Mouse (Mus musculus) T-helper 17 cell (primary cell): ENCODE data around the gene Sfxn5.

Source experiments
- in situ Hi-C, 2 experiments: fragments of 300-600 bp; cut with MboI, MseI; formaldehyde crosslinking; loops; 1 replicate in 1 of 2; 2 replicates in 1 of 2; pipeline ENCODE4 v1.15.1; 2025; ENCODE audit warnings: high pct_unique_total_duplicates in 2 of 2

Sfxn5 gene

DNA sequence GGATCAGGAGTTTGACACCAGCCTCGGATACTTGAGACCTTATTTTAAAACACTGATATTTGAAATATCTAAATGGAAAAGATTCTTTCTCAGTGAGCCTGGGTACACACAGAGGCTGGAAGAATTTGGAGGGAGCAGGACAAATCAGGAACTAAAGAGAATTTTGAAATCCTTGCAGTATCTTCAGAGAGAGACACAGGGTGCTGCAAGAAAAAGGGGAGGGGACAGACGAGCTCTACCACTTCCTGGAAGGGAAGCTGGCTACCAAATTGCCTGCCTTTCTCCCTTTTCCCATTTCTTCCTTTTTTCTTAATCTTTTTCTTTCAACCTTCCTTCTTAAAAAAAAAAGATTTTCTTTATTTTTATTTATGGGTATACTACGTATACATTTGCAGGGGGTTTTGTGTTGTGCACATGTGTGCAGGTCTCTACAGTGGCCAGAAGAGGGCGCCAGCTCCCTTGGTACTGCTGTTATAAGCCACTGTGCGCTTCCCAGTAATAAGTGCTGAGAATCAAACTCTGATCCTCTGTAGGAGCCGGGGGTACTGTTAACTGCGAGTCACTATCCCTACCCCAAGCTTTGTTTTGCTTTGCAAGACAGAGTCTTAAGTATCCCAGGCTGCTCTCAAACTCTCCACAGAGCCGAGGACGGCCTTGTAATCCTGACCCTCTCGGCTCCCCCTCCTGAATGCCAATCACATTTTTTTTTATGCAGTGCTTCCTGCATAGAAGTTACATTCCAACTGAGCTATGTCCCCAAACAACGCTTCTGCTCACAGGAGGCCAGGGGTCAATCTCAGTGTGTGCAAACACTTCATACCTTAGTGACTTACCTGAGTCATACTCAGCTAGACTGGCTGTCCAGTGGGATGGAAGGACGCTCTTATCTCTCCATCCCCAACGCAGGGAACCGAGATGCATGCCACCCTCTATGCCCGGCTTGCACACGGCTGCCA, 42.1 kb downstream of the Sfxn5 start:
- in situ Hi-C loops: no loop called here

DNA sequence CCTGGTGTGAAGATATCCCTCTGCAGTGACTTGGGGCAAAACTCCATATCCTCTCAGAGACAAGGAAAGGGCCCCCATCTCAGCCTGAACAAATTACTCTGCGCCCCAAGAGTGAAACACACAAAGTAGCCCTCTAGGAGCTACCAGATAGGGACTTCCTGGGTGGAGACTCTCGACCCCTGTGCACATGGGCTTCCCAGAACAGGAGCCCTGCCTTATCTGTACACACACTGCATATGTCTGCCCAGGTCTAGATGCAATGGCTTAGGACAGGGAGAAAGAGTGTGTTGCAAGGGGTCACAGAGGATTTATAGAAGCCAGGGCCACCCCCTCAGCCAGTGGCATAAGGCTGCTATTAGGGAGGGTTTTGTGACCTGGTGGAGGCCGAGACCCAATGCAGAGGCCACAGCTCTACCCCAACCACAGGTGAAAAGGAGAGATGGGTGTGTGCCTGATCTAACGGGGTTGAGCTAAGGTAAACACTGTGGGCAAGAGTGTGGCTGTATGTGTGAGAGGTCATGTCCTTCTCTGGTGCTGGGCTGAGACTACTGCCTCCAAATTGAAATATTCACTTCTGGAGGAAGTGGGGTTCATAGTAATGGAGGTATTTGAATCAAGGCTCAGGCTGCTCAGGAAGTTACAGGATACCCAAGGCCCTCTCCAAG, 44.9 kb downstream of the Sfxn5 start:
- in situ Hi-C loops: no loop called here

DNA sequence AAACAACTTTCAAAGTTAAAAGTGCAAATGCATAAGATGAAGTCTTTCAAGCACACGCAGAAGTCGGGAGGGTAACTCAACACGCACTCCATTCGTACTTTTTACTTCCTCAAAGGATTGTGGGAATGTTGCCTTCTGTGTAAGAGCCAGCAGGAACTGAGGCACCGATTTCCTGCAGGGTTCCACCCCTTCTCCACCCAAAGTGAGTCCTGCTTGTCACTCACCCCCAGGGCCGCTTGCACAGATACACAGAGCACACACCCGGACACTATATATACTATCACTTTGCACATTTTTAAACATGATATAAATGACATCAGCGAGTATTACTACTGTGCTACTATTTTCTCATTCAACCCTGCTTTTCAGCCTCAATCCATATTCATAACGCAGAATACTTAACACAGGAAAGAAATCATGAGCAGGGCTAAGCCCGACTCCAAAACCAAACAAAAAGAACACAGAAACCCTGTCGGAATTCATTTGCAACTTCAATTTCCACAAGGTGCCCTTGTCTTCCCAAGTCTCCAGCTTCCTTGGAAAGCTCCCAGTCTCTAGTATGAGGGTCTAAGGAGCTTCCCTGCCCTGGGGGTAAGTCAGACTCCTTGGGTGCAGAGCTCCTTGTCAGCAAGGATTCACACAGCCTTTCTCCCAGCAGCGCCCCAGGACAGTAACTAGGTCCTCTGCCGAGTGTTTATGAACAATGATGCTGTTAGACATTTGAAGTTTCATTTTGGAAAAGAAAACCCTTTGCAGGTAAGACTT, 46.8 kb downstream of the Sfxn5 start:
- in situ Hi-C loops: no loop called here

DNA sequence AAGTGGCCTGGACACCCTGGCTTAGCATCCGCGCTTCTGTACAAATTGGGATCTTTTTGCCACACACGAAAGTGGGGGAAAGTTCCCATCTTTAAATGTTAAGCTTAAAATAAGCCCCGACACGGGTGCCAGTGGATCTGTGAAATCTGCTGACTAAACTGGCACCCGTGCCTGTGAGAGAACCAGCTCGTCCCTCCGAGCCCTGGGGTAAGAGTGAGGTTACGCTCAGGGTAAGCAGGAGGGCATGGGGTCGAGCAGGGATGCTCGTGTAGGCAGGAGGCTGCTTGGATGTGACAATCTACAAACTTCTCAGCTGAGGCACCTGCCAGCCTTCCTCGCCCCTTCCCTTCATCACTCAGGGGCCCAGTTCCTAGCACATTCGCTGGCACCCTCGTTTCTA, 52.4 kb downstream of the Sfxn5 start:
- in situ Hi-C loops: no loop called here

- in situ Hi-C loops: loop anchor here in 1 of 2 experiments (10.0 kb wide), 1 partner anchor 758 kb away; no protein-coding TSS in a partner anchor
Observed at GRCm38 (mm10) chr6:85276571-85276970, 56.7 kb downstream of the Sfxn5 start.

GRCm38 (mm10) chr6:85272436-85272835, 60.8 kb downstream of the Sfxn5 start:
- in situ Hi-C loops: loop anchor here in 1 of 2 experiments (10.0 kb wide), 1 partner anchor 762 kb away; no protein-coding TSS in a partner anchor

DNA sequence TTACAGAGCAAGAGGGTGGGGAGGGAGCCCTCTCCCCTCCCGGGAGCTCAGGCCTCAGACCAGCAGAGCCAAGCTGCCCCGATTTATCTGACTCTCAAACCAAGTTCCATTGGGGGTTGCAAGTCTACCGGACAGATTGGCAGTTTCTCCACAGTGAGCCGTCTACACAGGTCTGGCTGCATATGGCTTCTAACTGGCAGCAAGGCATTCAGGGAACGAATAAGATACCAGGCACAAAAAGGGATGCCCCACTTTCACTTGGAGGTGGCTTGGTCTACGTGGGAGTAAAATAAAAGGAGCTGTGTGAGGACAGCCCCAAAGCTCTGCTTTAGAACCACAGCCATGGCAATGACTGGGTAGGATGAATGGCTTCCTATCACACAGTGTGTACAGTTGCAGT, 67.2 kb downstream of the Sfxn5 start:
- in situ Hi-C loops: no loop called here

GRCm38 (mm10) chr6:85264982-85265518, 68.2 kb downstream of the Sfxn5 start:
- in situ Hi-C loops: no loop called here

DNA sequence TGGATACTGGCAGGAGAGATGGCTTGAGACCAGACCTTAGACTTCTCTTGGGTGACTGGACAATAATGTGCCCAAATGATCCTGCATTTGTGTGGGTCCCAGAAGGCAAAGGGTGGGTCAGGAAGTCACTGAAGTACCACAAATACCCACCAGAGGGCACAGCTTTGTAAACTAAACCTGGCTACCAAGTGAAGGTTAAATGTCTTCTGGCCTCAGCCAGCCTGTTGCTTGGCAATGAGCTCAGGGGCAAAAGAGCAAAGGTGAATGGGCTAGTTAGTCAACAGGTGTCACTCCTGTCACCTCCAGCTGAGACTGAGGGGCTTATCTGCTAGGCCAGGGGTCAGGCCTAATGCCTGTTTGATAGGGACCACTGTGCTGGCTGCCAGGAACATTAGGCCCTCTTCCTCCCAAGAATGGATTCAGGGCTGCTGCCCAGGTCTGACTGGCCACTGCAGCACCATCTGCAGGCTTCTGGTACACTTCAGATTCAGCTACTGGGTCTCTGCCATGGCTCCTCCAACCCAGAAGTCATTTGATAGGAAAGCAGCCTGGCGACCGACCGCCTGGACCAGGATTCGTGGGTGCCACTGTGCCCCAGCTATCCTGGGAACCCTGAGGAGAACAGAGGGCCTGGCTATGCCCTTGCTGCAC, 70.2 kb downstream of the Sfxn5 start:
- in situ Hi-C loops: no loop called here

GRCm38 (mm10) chr6:85259094-85259630, 74.1 kb downstream of the Sfxn5 start:
- in situ Hi-C loops: no loop called here

GRCm38 (mm10) chr6:85255578-85255977, 77.6 kb downstream of the Sfxn5 start:
- in situ Hi-C loops: no loop called here

DNA sequence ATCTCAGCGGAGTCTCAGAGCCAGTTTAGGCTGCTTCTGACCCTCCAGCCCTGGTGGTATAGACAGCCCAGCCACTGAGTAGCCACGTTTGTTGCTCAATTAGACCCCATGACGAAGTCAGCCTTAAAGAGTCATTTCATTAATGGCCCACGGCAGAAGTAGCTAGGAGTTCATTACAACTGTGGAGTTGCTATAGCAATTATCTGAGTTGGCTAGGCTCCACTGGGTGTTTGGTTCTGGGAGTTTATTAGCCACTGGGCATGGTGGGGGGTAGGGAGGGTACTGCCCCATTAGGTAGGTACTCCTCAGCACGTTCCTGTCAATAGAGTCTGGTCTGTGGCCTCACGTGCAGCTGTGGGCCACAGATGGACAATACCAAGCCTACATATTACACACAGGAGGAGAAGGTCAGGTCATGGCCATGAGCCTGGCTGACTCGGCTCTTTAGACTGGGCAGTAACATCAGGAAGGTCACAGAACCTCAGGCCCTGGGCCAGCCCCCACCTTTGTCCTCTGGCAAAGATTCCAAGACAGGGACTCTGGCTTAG, 79.2 kb downstream of the Sfxn5 start:
- in situ Hi-C loops: no loop called here

- in situ Hi-C loops: no loop called here
Observed at GRCm38 (mm10) chr6:85253275-85253674, 79.9 kb downstream of the Sfxn5 start.

DNA sequence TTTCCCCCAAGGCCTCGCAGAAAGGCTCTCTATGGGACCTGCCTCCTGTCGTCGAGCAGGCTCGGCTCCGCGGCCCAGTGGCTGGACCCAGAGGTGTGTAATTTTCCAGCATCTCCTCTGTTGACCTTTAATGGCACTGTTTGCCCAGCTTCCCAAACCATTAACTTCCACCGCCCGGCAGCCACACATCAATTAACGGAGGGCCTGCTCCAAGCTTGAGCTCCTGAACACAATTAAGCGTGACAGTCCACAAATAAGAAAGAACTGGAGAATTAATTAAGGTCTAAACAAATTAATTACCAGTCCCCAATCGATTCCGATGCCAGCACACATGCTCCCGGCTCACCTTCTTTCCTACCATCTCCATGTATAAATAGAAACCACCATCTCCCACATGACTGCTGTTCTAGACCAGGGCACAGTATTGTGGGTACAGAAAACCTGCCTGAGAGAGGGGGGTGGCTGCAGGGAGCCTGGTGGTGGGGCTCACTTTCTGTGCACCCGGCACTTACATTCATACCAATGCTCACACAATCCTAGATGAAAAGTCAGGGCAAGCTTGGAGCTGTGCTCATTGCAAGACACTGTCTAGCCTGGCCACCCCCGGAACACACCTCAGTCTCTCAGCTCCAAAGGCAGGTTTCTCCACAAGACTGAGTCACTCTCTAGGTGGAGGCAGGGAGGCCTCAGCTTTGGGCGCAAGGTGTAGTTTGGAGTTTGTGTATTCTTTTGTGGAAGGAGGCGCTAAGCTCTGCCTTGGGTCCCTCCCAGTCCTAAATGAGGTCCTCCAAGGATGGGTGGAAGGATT, 80.8 kb downstream of the Sfxn5 start:
- in situ Hi-C loops: no loop called here

DNA sequence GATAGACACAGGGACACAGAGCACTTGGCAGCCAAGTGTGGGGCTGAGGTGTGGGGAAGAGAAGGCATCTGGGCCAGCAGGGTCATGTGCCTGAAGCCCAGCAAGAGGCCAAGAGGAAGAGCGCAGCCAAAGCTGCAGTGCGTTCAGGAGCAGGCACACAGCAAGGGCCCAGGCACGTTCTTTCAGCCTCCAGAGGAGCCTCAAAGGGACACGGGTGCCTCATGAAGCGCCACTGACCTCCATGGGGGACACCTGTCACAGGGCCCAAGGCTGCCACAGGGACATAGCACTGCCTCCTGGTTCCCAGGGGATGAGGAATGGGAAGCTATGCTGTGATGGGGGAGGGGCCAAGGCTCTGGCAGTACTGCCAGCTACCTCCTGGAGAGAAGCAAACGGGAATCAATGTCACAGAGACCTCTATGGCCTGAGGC, 82.4 kb downstream of the Sfxn5 start:
- in situ Hi-C loops: no loop called here

GRCm38 (mm10) chr6:85249821-85250220, 83.4 kb downstream of the Sfxn5 start:
- in situ Hi-C loops: no loop called here

DNA sequence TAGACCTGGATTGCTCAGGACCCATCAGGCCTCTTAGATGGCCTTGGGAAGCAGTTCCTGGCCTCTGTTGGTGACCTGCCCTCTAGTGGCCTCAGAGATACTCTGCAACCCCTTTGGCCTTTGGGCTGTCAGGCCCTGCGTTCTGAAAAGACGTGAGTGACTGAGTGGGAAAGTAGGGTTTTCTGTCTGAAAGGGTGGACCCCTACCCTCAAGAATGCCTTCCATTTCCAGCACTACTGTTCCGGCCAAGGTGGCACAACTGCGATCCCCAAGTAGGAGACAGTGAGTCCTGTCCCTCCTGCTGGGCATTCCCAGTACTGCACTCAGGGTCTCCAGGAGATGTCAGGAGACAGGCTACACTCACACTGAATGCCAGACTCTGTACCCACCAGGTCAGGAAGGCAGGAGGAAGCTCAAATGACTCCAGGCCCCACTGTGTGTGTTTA, 94.2 kb downstream of the Sfxn5 start:
- in situ Hi-C loops: no loop called here

DNA sequence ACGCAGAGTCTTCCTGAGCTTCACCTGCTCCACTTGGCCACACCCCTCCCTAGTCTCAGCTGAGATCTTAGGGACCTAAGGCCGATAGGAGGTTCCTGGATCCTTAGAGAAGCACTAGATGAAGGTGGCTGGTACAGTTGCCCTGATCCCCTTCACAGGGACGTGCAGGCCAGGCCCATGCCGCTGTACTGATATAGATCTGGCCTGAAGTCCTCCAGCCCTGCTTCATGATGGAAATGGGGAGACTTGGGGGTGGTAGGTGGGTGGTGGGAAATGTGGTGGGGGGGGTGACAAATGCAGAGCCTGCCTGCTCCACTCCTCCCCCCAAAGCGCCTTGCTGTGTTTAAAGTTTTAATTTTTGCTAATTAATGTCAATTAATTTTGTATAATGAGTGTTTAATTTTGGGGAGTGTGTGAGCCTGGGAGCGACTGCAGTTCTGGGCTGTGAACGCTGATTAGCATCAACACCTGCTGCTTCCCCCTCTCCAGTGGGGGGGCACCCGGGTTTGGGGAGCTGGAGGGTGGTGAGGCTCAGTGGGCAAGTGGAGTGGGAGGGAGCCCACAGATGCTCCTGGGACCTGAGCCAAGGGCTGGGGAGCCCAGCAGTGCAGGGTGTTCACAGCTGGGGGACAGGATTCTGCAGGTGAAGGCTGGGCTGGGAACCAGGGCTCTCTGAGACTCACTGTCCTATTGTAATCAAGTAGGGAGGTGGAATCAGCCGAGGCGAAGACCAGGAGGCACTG, 95.5 kb downstream of the Sfxn5 start:
- in situ Hi-C loops: no loop called here

GRCm38 (mm10) chr6:85237001-85237400, 96.2 kb downstream of the Sfxn5 start:
- in situ Hi-C loops: no loop called here
